8 mouse cellular contexts compared by ENCODE assay signal in genomic region chr17:68002608-68003595, GRCm38 (mm10). TPM values are rescaled to one million over a fixed set of nuclear protein-coding genes. Genes with fewer than 3 reads are reported as not detected.
DNase-seq lines count a peak whose midpoint lies in the region; ATAC-seq and TF ChIP-seq lines count a peak whose summit lies in the region.

No protein-coding gene starts in this region.

- no peak for ATAC-seq in hindbrain, embryonic 15.5 days (ENCODE audit: low FRiP score, low read depth)
- no peak for ATAC-seq in midbrain, embryonic 11.5 days (ENCODE audit: low FRiP score)
- no peak for ATAC-seq in granulocyte monocyte progenitor cell, adult 5-6 weeks (replicated peaks; ENCODE audit: poor library complexity, severe bottlenecking)

- 33% methylated on average over 17 of the region's 17 CpGs for WGBS in hindbrain, embryonic 15.5 days
- 48% methylated on average over 17 of the region's 17 CpGs for WGBS in midbrain, embryonic 11.5 days

- H3K36me3 ChIP-seq in hindbrain, embryonic 15.5 days = no peaks in the 10 kb centered on the region
- H3K36me3 ChIP-seq in midbrain, embryonic 11.5 days (ENCODE audit: control insufficient read depth, insufficient read depth, low read length) = no peaks in the 10 kb centered on the region

- H3K4me2 ChIP-seq in hindbrain, embryonic 15.5 days = peak overlapping the region; percentile 83
- H3K4me2 ChIP-seq in midbrain, embryonic 11.5 days = peak overlapping the region; percentile 71

- H3K4me1 ChIP-seq in brown adipose tissue, adult 24 weeks (ENCODE audit: control insufficient read depth, insufficient read depth, insufficient read length, low read length) = no peaks in the 10 kb centered on the region; the same call in 1 of the 2 replicates
- peaks cover 26% of the 10 kb centered on the region for H3K4me1 ChIP-seq in hindbrain, embryonic 15.5 days (replicated peaks)
- no peaks in the 10 kb centered on the region; the same call in 1 of the 2 replicates for H3K4me1 ChIP-seq in midbrain, embryonic 11.5 days (ENCODE audit: control insufficient read depth, insufficient read depth, low read length)

- H3K9me3 ChIP-seq in hindbrain, embryonic 15.5 days = no peaks in the 10 kb centered on the region
- H3K9me3 ChIP-seq in midbrain, embryonic 11.5 days (ENCODE audit: control insufficient read depth, low read length) = no peaks in the 10 kb centered on the region

- peak overlapping the region; percentile 78 for H3K27ac ChIP-seq in gastrocnemius, adult 2 months
- H3K27ac ChIP-seq in brown adipose tissue, adult 24 weeks (replicated peaks; ENCODE audit: low read depth, low read length) = no peak overlapping the region
- no peak overlapping the region for H3K27ac ChIP-seq in hindbrain, embryonic 15.5 days (replicated peaks)
- H3K27ac ChIP-seq in midbrain, embryonic 11.5 days (ENCODE audit: low read depth, low read length) = no peak overlapping the region

- H3K4me3 ChIP-seq in gastrocnemius, adult 2 months = peak overlapping the region; percentile 92
- H3K4me3 ChIP-seq in brown adipose tissue, adult 24 weeks (ENCODE audit: insufficient read depth, low read depth, low read length) = peak overlapping the region; percentile 53; the same call in 1 of the 2 replicates
- peak overlapping the region; percentile 69 for H3K4me3 ChIP-seq in hindbrain, embryonic 15.5 days
- peak overlapping the region; percentile 66 for H3K4me3 ChIP-seq in midbrain, embryonic 11.5 days (ENCODE audit: low read depth, low read length)

- DNase-seq in gastrocnemius, adult 2 months = no peak
- DNase-seq in gastrocnemius, postnatal 36 days = no peak
- DNase-seq in midbrain, embryonic 11.5 days (ENCODE audit: low spot score, missing footprints) = peak; percentile 91
- no peak for DNase-seq in adrenal gland, adult 8-10 months
- no peak for DNase-seq in cerebellum, adult 18-20 months

- TF ChIP-seq CTCF in gastrocnemius, adult 2 months (IDR thresholded peaks at IDR 0.05) = no peak

- H3K9ac ChIP-seq in hindbrain, embryonic 15.5 days = no peak overlapping the region
- H3K9ac ChIP-seq in midbrain, embryonic 11.5 days (ENCODE audit: low read length) = no peak overlapping the region

- H3K27me3 ChIP-seq in hindbrain, embryonic 15.5 days = no peaks in the 10 kb centered on the region
- H3K27me3 ChIP-seq in midbrain, embryonic 11.5 days (ENCODE audit: control insufficient read depth, insufficient read depth, low read length) = no peaks in the 10 kb centered on the region

- intact Hi-C loops in gastrocnemius, adult 2 months (cut with DNase I) = no loop called here
- intact Hi-C loops in gastrocnemius, postnatal 36 days (cut with DNase I) = loop anchor here (5.0 to 10.0 kb wide), 2 partner anchors 46 to 162 kb away; no protein-coding TSS in a partner anchor

RNA-seq across cellular contexts. Expression of gene Arhgap28, which starts 1.0 kb away (rescaled TPM):
- under 1 TPM; 0.56 to 0.86 TPM for total RNA-seq in gastrocnemius, adult 2 months (2021)
- total RNA-seq in gastrocnemius, postnatal 36 days (2021) = 1 to 10 TPM; 1.1 to 1.2 TPM
- polyA plus RNA-seq in brown adipose tissue, adult 24 weeks (2012; ENCODE audit: insufficient read depth, insufficient read length, missing spikeins) = 0.83 and 1.0 TPM in 2 replicates
- 8.1 and 9.1 TPM in 2 replicates for polyA plus RNA-seq in hindbrain, embryonic 15.5 days (2015; fragmentation: Nextera tagmentation; extraction: Ambion mirVana)
- polyA plus RNA-seq in midbrain, embryonic 11.5 days (2014; fragmentation: Nextera tagmentation; extraction: Ambion mirVana) = 21.7 and 28.9 TPM in 2 replicates
- total RNA-seq in adrenal gland, adult 8-10 months (2022) = 10 to 100 TPM; 11.6 to 19.9 (median 16.3) TPM
- 0.90 and 2.1 TPM in 2 replicates for total RNA-seq in granulocyte monocyte progenitor cell, adult 5-6 weeks (2014; fragmentation: Nextera tagmentation)
- 1.0 and 1.8 TPM in 2 replicates for total RNA-seq in granulocyte monocyte progenitor cell, adult 5-6 weeks (2017)

Comparison
In these comparisons a context has a peak if more than half of its experiments do, and no peak if none do; other contexts are left out.
1. RNA of gene Arhgap28, which starts 1.0 kb away (total RNA-seq): 11.6 to 19.9 TPM in adrenal gland, adult 8-10 months; 0.90 to 2.1 TPM in granulocyte monocyte progenitor cell, adult 5-6 weeks, 1.1 to 1.2 TPM in gastrocnemius, postnatal 36 days and 0.56 to 0.86 TPM in gastrocnemius, adult 2 months; every median in the first group is over 4 times any median in the second.
2. Peak in every context shown above with its lines, with median percentiles within 50 percentile points of each other: H3K4me3 ChIP-seq.